Mouse (Mus musculus) cerebellum, adult 9-10 months (tissue): ENCODE measurements around the gene Insl6.

Experiments
- DNase-seq: peaks from one replicate; pipeline ENCODE4 v3.0.0; 2022

Insl6 gene

GRCm38 (mm10) chr19:29325053-29325851, at the start of gene Insl6:
Insl6 (minus strand) TSS chr19:29325356.
- DNase-seq, result no peak

- no peak for DNase-seq
Measured at GRCm38 (mm10) chr19:29374947-29375346, 49.8 kb upstream of the Insl6 start.

GRCm38 (mm10) chr19:29373438-29373837, 48.3 kb upstream of the Insl6 start:
- DNase-seq, result no peak

- no peak for DNase-seq
Measured at GRCm38 (mm10) chr19:29372621-29373020, 47.5 kb upstream of the Insl6 start.

- no peak for DNase-seq
Measured at GRCm38 (mm10) chr19:29372138-29372537, 47.0 kb upstream of the Insl6 start.

GRCm38 (mm10) chr19:29371284-29372081, 46.3 kb upstream of the Insl6 start:
- DNase-seq, result no peak

GRCm38 (mm10) chr19:29370545-29371283, 45.6 kb upstream of the Insl6 start:
- no peak for DNase-seq

GRCm38 (mm10) chr19:29370112-29370511, 45.0 kb upstream of the Insl6 start:
- no peak for DNase-seq

GRCm38 (mm10) chr19:29368671-29369309, 43.6 kb upstream of the Insl6 start:
- no peak for DNase-seq

- DNase-seq, result no peak
Measured at GRCm38 (mm10) chr19:29368041-29368440, 42.9 kb upstream of the Insl6 start.

GRCm38 (mm10) chr19:29366969-29367622, 41.9 kb upstream of the Insl6 start, which contains the start of the genes Plgrkt and Cd274:
Plgrkt (minus strand) TSS chr19:29367390.
Cd274 (plus strand) TSS chr19:29367455.
- peak; percentile 55 for DNase-seq

GRCm38 (mm10) chr19:29366226-29366968, 41.2 kb upstream of the Insl6 start:
- no peak for DNase-seq

GRCm38 (mm10) chr19:29365105-29365504, 39.9 kb upstream of the Insl6 start:
- DNase-seq, result no peak

- no peak for DNase-seq
Measured at GRCm38 (mm10) chr19:29364076-29364475, 38.9 kb upstream of the Insl6 start.

- no peak for DNase-seq
Measured at GRCm38 (mm10) chr19:29363557-29363956, 38.4 kb upstream of the Insl6 start.

- no peak for DNase-seq
Measured at GRCm38 (mm10) chr19:29362173-29362930, 37.2 kb upstream of the Insl6 start.

GRCm38 (mm10) chr19:29361468-29362130, 36.4 kb upstream of the Insl6 start:
- DNase-seq, result peak; percentile 94

- no peak for DNase-seq
Measured at GRCm38 (mm10) chr19:29360251-29360650, 35.1 kb upstream of the Insl6 start.

GRCm38 (mm10) chr19:29356281-29356680, 31.1 kb upstream of the Insl6 start:
- DNase-seq, result no peak
